Mouse (Mus musculus) liver, embryonic 14.5 days (tissue): ENCODE data around the gene F830045P16Rik.

Source experiments
- CTCF ChIP-seq: IDR thresholded peaks from 2 replicates; pipeline ENCODE4 v1.5.1; 2016; ENCODE audit warnings: antibody characterized with exemption, low read depth, control low read depth
- EP300 ChIP-seq: IDR thresholded peaks from 2 replicates; pipeline ENCODE4 v1.6.1; 2016; ENCODE audit warnings: antibody characterized with exemption, low read depth

- TF ChIP-seq CTCF (no peak), EP300 (no peak)
Measured at GRCm38 (mm10) chr2:129540036-129540435, 3.6 kb upstream of the F830045P16Rik start.
